Mouse (Mus musculus): ENCODE measurements at regions not wholly inside any gene's neighbourhood (a gene's known extent, or its start where the extent isn't known, plus 50 kb on each side); places are given as distances from the start of the nearest gene placed in this dataset.

GRCm38 (mm10) chr12:16477572-16477971 is 133.2 kb downstream of the Lpin1 start:
- DNase-seq (ENCODE audit: low spot score) = no peak

DNA sequence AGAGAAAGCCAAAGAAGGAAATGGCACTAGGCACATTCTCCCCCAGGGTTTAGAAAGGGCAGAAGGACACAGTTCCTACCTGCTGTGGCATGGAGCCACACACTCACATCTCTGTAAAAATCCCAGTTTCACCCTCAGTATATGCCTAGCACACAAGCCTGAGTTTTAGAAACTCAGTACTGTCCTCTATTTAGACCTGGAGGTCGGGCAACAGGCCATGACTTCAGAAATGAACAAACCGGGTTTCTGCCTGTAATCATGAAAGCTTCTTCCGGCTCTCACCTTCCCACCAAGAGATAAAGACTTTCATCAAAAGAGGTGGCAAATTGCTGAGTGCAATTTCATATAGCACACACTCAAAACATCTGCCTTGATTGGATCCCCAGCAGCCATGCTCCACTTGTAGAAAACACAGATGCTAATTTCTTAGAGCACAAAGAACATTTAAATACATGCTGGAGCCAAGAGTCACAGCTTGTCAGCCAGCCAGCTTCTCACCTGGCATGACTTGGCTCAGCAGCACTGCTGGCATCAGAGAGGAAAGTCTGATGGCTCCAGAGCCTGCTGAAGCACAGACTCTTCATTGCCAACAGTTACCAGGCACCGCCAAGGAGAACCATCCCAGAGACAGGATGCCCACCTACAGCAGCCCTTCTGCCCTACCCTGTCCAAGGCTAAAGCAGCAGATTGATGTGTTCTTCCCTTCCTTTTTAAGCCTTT is 136.2 kb downstream of the Lpin1 start:
- peak; percentile 14 for DNase-seq (ENCODE audit: low spot score)

DNA sequence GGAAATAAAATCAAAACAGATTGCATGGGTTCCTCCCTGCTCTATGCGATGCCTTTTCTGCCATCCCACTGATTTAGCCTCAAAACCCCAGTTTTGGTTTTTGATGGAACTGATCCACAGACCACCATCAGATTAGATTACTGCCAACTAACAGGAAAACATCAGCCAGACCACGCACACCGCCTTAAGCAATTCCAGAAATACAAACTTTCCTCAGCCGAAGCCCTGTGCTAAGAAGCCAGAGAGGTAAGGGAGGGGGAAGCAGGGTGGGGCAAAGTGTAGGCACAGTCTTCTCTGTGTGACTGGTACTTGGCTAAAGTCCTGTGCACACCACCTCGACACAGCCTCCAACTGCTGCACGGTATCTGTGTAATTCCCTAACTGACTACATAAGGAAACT is 153.3 kb downstream of the Lpin1 start:
- no peak for DNase-seq (ENCODE audit: low spot score)

- peak; percentile 81 for DNase-seq (ENCODE audit: low spot score)
These were observed 159.9 kb downstream of the Lpin1 start for GRCm38 (mm10) chr12:16450771-16451435.

- DNase-seq (ENCODE audit: low spot score) = no peak
These were observed 172.0 kb downstream of the Lpin1 start for GRCm38 (mm10) chr12:16438717-16439116.

DNA sequence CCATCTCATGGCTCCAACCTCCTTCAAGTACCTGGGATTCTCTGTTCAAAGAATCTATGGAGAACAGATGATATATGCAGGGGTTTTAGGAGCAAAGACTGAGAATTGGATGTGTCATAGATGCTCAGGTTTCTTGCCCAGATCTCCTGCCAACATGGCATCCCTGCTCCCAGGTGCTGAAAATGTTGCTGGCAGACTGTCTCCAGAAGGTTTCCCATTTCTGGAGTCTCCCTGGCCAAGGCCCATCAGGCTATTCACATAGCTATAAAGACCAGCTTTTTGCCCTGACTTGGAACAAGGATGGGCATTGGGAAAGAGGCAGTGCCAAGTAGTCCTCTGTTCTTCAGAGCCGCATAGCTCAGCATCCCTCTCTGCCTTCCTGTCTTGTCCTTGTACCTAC is 173.8 kb downstream of the Lpin1 start:
- DNase-seq (ENCODE audit: low spot score) = no peak

GRCm38 (mm10) chr12:16436255-16436654 is 174.5 kb downstream of the Lpin1 start:
- no peak for DNase-seq (ENCODE audit: low spot score)

- DNase-seq (ENCODE audit: low spot score) = peak; percentile 47
These were observed 176.0 kb downstream of the Lpin1 start for GRCm38 (mm10) chr12:16434739-16435138.

- no peak for DNase-seq (ENCODE audit: low spot score)
These were observed 176.5 kb downstream of the Lpin1 start for GRCm38 (mm10) chr12:16434225-16434624.

DNA sequence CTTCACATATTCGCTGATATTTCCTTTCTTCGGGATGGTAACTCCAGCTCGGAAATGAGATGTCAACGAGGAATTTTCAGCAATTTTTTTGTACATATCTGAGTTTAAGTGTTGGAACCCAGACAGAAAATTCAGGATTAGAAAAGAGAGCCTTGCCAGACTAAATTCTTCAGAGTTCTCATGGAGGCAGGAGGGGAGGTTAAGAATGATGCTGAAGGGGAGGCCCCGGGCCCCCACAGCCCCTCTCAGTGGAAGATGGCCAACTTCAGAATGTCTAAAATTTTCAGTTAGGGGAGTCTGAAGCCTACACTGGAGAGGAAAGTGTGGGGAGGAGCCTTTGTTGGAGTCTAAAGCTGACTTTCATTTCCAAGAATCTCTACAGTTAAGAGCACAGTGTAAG is 184.8 kb downstream of the Lpin1 start:
- no peak for DNase-seq (ENCODE audit: low spot score)

DNA sequence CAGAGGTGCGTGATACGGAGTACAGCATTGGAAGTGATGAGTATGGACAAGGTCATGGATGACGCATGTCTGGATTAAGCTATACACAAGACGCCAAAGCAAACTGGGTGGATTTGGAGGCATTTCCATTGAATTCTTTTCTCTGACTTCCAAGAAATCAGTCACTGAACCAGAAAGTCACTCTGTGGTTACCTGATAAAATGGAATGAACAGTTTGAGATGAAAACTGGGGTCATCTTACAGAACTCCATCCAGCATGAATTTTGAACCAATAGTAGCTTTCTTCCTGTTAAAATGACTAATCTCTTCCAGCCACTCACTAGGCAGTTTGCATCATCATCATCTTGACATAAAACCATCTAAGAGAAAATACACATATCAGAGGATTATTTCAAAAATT is 186.2 kb downstream of the Lpin1 start:
- no peak for DNase-seq (ENCODE audit: low spot score)

DNA sequence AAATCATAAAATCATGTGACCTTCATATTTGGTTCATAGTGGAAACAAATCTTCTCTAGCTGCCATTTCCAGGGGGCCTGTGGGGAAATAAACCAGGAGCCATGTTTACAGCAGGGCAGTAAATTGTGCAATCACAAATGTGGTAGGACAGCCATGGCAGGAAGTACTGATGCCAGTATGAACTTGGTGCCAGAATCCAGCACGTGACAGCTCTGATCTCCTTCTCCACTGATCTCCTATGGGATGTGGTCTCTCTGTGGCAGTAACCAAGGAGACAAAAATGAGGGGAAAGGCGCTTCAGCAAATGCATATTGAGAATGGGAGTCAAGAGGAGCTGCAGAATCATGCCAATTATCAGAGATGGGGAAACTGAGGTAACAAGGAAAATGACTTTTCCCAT is 215.0 kb downstream of the Lpin1 start:
- no peak for DNase-seq (ENCODE audit: low spot score)

DNA sequence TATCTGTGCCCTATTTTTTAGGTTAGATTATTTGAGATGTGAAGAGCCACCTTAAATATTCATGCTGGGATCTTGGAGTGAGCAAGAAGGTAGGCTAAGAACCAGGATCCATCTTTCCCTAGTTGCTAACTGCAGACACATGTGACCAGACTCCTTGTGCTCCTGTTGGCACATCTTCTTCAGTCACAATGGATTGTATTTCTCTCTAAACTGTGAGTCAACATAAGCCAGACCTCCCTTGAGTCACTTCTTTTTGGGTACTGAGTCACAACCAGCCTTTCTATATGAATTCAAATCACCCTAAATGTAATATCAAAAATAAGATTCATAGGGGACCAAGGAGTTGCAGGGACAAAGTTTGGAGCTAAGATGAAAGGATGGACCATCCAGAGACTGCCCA is 217.9 kb downstream of the Lpin1 start:
- DNase-seq (ENCODE audit: low spot score) = no peak

- peak; percentile 34 for DNase-seq (ENCODE audit: low spot score)
These were observed 219.0 kb downstream of the Lpin1 start for GRCm38 (mm10) chr12:16391630-16392269.

DNA sequence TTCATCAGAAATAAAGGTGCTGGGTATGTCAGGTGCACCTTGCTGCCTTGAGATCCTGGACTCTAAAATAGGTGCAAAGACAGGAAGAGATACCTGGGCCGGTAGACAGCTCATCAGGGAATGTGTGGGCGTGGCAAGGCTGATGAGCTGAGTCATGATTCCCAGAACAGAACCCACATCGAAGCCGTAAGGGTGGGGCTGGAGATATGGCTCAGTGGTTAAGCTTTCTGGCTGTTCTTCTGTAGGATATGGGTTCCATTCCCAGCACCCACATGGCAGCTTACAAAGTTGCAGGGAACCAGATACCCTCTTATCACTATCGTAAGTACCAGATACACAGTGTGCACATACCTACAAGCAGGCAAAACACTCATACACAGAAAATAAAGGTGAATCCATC is 219.6 kb downstream of the Lpin1 start:
- DNase-seq (ENCODE audit: low spot score) = no peak

DNA sequence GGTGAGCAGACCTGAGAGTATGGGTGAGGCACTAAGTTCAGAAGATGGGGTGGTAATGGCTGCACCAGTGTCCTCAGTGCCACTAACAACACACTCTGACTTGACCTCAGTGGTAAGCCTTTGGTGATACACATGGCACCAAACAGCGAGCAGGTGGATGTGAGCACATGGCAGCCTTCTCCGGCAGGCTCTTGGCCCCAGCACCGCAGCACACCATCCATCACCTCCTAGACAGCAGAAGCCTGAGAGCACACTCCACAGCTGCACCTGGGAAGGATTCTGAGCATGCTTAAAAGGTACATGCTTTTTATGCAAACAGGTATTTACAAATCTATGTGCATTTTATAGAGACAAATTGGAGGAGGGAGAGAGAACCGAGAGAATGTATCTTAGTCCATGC is 223.7 kb downstream of the Lpin1 start:
- DNase-seq (ENCODE audit: low spot score) = no peak

- DNase-seq (ENCODE audit: low spot score) = peak; percentile 21
These were observed 226.4 kb downstream of the Lpin1 start for GRCm38 (mm10) chr12:16384396-16384795.

DNA sequence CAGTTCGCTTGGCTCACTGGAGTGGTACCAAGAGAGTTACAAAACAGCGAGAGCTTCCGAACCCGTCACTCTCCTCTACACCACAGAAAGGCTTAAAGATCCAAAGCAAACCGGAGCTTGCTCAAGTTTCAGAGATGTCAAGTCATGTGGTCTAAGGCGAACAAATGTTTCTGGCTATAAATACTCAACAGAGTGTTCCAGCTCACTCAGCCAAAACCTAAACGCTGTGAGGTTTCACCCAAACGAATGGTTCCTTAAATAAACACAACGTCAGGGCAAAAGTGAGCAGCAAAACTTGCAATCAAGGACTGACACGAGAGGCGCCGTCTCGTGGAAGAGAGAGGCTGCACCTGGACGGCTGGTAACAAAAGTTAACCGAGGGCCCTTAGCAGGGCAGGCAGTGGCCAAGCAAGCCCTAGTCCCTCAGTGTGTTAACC is 227.2 kb downstream of the Lpin1 start:
- no peak for DNase-seq (ENCODE audit: low spot score)

DNA sequence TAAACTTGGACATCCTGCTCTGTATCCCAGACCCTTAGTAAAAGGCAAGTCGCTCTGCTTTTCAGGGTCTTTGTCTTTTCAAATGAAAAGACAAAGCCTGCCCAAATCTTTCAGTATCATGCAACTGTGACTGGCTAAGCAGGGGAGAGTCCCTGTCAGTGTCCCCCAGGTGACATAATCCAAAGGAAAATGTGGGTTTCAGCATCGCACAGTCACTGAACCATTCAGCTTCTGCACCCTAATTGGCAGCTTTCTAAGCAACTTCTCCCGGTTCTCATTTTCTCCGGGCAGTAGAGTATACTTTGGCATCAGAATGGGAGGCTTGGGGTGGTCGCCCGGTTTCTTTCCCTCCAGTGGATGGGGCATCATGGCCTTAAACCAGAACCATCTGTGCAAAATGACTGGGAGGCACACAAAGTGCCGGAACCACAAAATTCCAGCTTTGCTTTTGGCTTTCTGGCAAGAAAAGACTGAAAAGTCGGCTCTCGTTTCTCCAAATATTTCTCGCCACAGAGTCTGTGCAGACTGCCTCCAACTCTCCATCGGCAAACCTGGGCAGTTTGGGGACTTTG is 228.3 kb downstream of the Lpin1 start:
- no peak for DNase-seq (ENCODE audit: low spot score)

DNA sequence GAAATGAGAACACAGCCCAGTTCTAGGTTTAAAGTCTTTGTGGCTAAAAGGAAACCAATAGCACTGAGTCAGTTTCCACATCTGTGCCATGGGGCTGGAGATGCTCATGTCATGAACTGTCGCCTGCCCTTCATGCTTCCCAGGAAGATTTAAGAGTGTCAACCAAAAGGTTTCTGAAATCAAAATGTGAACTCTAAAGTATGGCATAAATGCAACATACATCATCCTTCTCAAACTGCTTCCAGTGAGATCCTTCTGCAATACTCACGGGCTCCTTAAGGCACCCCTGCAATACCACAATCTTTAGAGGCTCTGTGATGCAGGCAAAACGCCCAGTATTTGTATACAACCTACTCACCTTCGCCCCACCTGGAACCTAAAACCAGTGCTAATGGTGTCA is 229.7 kb downstream of the Lpin1 start:
- DNase-seq (ENCODE audit: low spot score) = no peak

GRCm38 (mm10) chr12:16380346-16380745 is 230.4 kb downstream of the Lpin1 start:
- peak; percentile 23 for DNase-seq (ENCODE audit: low spot score)

- DNase-seq (ENCODE audit: low spot score) = no peak
These were observed 231.4 kb downstream of the Lpin1 start for GRCm38 (mm10) chr12:16379415-16379814.

DNA sequence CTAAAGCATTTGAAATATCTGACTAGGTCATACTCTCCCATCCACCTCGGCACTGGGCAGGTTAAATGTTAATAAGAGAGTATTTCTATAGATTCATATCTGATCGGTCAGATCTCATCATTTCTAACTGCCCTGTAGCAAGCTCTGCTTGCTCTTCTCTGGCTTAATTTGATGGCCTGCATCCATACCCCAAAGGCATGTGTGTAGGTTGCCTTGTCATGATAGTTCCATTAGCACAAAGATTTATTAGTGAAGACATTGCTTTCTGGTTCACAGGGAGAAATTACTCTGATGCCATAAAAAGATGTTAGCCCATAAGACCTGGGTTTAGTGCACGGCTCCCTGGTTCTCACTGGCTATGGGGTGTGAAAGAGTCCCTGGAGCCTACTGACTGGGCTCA is 232.3 kb downstream of the Lpin1 start:
- peak; percentile 48 for DNase-seq (ENCODE audit: low spot score)

Data from MN1 (cell line).